Mouse (Mus musculus): ENCODE data around the gene Wdr41. TPM values are rescaled to one million over a fixed set of nuclear protein-coding genes. Genes with fewer than 3 reads are reported as not detected.

The Wdr41 gene
- 14.3 and 15.5 TPM in 2 replicates for polyA plus RNA-seq (2012; rRNA removed)

DNA sequence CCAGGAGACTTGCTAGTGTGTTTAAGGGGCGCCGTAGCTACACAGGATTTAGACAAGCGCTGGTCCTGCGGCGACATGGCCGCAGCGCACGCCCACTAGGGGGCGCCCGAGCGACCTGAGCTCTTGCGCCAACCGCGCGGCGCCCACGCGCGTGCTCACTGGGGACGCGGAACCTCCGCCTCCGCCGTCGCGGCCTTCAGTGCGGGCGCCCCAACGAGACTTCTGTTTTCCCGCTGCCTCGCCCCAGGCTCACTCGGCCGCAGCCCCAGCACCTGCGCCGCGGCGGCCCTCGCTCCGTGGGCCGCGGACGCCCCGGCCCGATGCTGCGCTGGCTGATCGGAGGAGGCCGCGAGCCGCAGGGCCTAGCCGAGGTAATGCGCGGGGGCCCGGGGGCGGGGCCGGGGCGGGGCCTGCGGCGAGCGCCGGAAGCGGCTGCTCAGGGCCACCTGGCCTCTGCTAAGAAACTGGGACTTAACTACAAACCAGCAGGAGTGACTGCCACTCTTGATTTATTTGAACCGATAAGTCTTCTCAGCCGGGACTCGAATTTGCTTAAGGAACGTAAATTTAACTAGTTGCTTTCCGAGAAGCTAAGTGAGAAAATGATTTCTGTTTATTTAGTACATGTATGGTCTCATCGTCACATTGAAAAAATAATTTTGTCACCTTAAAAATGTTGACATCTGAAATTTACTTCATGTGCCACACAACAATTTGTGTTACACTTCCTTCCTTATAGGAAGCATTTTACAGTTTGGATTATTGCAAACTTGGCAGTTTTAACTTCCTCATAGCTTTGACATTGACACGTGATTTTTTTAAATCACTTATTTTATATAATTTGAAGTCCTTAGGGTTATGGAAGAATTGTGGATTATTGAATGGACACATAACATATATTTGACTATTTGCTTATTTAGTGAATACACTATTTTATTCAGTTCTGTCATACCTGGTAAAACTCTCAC lies at the start of gene Wdr41:
Gene Wdr41, plus strand, starts transcription at position 126 of the 968 bp plus-strand sequence.
- peak; percentile 50 for DNase-seq (ENCODE audit: low read depth)

DNA sequence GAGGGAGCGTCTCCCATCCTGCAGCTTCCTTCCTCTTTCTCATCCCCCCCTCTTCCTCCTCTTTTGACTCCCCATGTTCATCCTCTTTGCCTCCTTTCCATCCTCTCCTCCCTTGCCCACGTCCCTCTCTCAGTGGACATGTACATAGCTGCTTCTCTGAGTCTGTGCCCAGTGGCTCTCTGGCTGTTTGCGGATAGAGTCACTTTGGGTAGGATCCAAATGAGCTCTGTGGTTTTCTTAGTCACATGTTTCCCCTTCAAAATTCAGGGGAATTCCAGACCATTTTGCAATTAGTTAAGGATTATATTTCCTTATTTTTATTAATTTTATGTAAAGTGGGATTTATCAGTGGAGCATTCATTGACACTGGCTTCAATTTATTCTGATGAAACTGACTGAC lies 48.1 kb upstream of the Wdr41 start:
- no peak for DNase-seq (ENCODE audit: low read depth)

DNA sequence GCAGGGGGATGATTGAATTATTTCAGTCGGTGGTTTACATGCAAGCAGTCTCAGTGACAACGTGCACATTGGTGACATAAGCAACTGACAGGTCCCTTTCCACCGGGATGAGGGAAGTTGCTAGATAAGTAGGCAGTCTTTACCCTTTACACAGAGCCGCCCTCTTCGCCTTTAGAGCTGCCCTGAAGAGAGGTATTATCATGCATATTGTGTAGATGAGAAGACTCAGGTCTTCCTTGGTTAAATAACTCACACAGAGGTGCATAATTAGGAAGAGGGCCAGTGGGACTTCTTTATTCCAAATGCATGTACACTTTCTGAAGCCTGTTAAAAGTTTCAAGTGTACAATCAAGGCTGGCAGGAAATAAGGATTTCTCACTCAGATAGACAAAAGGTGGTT lies 37.7 kb upstream of the Wdr41 start:
- no peak for DNase-seq (ENCODE audit: low read depth)

- no peak for DNase-seq (ENCODE audit: low read depth)
Measured at GRCm38 (mm10) chr13:94940104-94940503, 36.0 kb upstream of the Wdr41 start.

DNA sequence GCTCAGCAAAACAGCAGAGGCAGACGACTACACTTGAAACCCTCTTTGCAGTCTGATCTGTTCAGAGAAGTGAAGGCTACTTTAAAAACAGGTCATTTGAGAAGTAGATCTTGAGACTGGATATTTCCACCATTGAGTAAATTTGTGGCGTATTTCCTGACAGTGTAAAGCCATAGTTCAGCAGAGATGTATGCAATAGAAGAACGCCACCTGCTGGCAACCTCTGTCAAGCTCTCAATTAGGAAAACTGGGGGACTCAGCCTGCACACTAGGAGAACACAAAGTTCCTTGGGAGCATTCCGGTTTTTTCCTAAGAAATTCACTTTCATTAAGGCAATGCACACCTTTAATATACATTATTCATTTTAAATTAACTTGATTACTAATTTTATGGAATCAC lies 34.9 kb upstream of the Wdr41 start:
- DNase-seq (ENCODE audit: low read depth) = peak; percentile 6

- DNase-seq (ENCODE audit: low read depth) = no peak
Measured at GRCm38 (mm10) chr13:94955941-94956340, 20.2 kb upstream of the Wdr41 start.

- no peak for DNase-seq (ENCODE audit: low read depth)
Measured at GRCm38 (mm10) chr13:94957965-94958364, 18.2 kb upstream of the Wdr41 start.

DNA sequence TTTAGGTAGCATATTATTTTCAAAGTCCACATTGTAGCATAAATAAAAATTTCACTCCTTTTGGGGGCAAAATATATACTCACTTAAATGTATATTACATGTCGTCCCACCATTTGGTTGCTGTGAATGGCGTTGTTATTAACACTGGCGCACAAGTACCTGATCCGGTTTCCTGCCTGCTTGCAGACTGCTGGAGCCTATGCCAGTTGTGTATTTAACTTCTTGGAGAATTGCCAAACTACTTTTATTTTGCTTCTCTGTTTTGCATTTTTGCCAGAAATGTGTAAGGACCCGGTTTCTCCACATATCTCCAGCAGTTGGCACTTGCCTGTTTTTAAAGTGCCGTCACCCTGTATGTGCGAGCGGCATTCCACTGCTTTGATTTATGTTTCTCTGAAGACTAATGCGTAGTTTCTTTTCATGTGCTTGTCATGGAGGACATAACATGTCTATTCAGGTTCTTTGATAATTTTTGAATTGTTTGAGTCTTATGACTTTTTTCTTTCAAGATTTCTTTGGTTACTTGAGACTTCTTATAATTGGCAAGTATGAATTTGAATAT lies 6.1 kb upstream of the Wdr41 start:
- no peak for DNase-seq (ENCODE audit: low read depth)

DNA sequence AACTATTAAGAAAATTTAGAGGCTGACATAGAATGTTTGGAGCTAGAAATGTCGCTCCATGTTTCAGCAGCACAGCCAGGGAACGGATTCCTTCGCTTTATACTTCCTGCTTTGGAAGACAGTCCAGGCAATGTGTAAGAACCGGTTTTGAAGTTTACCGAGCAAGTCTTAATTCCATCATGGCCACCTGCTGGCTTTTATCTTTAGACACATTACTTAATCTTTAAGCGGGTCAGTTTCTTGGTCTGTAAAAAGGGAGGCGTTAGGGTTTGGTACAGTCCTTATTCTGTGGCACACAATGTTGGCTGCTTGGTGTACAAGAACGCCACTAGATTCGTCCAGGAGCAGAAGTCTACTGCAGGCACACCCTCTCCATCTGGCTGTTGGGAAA lies 321 bp upstream of the Wdr41 start:
- DNase-seq (ENCODE audit: low read depth) = peak; percentile 56

DNA sequence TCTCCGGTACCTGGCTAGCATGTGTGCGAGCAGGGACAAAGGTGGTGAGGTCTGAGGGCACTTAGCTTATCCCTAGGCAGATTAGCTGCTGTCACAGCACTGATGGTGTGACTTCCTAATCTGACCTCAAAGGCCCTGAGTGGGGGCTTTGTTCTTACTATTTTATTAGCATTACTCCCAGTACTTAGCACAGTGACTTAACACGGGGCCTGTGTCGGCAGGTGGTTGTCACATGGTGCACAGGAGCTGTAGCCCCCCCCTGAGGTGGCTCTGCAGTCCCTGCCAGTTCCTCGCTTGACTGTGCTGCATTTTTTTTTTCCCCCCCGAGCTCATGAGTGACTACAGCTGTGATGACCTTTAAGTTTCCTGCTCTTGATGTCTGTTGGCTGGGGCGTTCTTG lies 2.9 kb downstream of the Wdr41 start:
- DNase-seq (ENCODE audit: low read depth) = no peak

- no peak for DNase-seq (ENCODE audit: low read depth)
Measured at GRCm38 (mm10) chr13:94990516-94990915, 14.4 kb downstream of the Wdr41 start.

- no peak for DNase-seq (ENCODE audit: low read depth)
Measured at GRCm38 (mm10) chr13:95007281-95007680, 31.1 kb downstream of the Wdr41 start.

GRCm38 (mm10) chr13:95009261-95009660 lies 33.1 kb downstream of the Wdr41 start:
- no peak for DNase-seq (ENCODE audit: low read depth)

DNA sequence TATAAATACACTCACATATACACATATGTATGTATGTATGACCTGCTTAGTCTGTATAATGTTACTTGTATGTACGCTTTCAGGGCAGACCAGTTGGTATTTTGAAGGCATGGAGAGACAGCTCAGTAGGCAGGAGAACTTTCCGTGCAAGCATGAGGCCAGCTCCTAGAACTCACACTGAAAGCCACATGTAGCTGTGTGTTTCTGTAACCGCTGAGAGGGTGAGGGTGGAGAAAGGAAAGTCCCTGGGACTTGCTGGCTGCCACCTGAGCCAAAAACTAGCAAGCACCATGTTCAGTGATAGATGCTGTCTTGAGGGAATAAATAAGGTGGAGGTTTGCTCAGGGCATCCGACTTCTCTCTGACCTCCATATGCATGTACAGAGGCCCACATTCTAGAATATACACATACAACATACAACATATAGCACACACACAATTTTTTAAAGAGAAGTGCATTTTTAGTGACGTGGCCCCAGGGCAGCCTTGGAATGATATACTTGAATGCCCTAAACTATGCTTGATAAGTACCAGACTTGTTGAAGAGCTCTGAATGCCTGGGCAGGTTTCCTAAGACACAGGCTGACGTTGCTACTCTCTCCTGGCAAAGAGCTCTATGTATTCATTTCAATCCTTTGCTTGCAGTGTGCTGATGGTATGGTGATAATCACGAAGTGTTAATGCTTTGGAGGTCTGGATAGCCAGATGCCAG lies 35.6 kb downstream of the Wdr41 start:
- DNase-seq (ENCODE audit: low read depth) = no peak

- DNase-seq (ENCODE audit: low read depth) = no peak
Measured at GRCm38 (mm10) chr13:95017278-95017677, 41.1 kb downstream of the Wdr41 start.

DNA sequence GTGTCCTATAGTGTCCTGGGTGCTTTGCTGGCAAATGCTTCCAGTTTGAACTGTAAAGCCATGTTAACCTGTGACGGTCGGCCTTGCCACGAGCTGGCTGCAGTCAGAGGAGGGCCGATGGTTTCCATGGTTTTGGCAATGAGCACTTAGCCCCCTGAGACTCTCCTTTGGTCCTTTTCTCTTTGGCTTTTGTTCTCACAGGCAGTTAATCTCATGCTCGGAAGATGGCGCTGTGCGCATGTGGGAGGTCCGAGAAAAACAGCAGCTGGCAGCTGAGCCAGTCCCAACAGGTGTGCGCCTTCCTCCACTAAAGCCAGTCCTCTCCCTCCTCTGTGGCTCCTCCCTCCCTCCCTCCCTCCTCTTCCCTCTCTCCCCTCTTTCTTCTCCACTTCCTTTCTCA lies 41.8 kb downstream of the Wdr41 start:
- DNase-seq (ENCODE audit: low read depth) = no peak

DNA sequence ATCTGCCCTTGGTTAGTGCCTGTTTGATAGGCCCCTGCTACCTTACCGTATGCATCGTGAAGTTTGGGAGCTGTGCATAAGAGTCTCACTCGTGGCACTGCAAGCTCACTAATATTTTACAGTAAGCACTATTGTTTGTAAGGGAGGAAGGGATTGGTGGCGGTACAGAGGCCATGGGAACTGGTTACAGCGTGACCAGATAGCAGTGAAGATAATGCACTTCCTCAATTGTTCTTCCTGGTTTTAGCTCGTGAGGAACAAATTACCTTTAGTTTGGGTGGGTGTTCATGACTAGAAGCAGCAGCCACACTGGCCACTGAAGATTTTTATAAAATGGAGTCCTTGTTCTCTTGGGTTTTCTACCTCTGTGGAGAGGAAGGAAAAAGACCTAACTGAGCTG lies 43.2 kb downstream of the Wdr41 start:
- no peak for DNase-seq (ENCODE audit: low read depth)

GRCm38 (mm10) chr13:95020216-95020615 lies 44.1 kb downstream of the Wdr41 start:
- DNase-seq (ENCODE audit: low read depth) = no peak

DNA sequence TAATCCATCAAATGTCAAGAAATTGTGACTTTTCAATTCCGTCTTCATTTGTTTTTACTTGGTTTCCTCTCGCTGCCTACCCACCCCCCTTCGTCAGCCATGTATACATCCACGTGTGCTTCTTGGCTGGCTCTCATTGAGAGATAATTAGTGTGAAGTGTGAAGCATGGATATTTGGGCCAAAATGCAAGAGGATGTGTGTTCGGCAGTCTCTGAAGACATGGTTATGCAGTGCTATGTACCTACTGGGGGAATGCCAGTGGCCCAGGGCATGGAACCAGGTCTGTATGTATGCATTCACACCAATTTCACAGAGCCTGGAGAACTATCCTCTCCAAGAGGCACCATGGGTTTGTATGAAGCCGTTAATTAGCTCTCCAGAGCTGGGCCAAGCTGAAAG lies 54.7 kb downstream of the Wdr41 start:
- DNase-seq (ENCODE audit: low read depth) = no peak

GRCm38 (mm10) chr13:95032127-95032831 lies 56.1 kb downstream of the Wdr41 start:
- DNase-seq (ENCODE audit: low read depth) = no peak

- no peak for DNase-seq (ENCODE audit: low read depth)
Measured at GRCm38 (mm10) chr13:95032973-95033372, 56.8 kb downstream of the Wdr41 start.

DNA sequence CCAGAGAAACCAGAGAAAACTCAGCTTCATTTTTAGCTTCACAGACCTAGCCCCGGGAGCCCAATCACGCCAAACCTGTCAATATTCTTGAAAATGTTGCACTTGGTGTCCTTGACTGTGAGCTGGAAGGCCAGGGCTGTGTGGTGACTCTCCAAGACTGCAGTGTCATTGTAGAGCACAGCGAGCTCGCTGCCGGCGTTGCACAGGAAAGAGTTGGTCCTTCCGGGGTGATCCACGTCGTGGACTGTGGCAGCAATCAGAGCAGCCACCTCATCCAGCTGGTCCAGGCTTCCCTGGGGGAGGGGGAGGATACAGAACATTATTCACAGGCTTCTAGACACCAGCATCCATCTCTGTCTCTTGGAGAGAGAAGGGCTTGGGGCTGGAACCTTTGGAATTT lies 58.0 kb downstream of the Wdr41 start:
- no peak for DNase-seq (ENCODE audit: low read depth)
